Mouse (Mus musculus) ES-E14 (cell line): ENCODE results near the gene Aldh1l2.

Experiments used
- CHD2 ChIP-seq: IDR thresholded peaks from 2 replicates; pipeline ENCODE4 v1.6.1; 2014; ENCODE audit warnings: mild to moderate bottlenecking, low read depth, low read length, inconsistent platforms
- HCFC1 ChIP-seq: IDR thresholded peaks from 2 replicates; pipeline ENCODE4 v1.6.1; 2012; ENCODE audit warnings: low read length, inconsistent platforms, borderline replicate concordance; ENCODE audit not compliant: insufficient read depth
- ZC3H11A ChIP-seq: IDR thresholded peaks from 2 replicates; pipeline ENCODE4 v1.6.1; 2012; ENCODE audit warnings: low read depth, mild to moderate bottlenecking, inconsistent platforms, low read length, borderline replicate concordance
- ZNF384 ChIP-seq: IDR thresholded peaks from 2 replicates; pipeline ENCODE4 v1.6.1; 2012; ENCODE audit warnings: low read depth, low read length, inconsistent platforms

DNA sequence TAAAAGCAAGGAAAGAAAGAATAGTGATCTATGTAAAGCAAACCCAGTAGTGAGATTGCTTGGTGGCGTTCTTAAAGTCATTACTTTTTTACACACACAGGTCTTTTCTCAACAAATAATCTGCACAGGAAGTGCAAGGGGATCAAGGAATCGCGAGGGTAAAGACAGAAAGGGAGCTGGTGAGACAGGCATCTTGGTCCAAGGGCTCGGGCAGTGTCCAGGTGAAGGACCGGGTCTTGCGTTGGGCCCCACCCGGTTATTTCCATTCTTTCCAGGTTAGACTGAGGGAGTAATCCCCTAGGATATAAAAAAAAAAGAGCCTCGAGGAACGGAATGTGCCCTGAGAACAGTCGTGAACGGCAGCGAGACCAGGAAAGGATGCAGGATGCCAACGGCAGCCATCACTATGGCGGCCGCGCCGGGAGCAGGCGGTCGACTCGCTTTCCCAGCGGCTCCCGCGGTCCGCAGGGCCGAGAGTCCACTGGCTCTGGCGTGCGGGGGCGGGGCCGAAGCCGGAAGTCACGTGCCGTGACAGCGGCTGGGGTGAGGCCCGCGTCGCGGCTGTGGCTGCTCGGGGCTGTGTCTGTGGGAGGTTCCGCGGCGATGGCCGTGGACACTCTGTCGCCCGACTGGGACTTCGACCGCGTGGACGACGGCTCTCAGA lies 9.6 kb upstream of the Aldh1l2 start, which contains the start of gene Washc4:
- TF ChIP-seq HCFC1 (peak; percentile 82), ZNF384 (peak; percentile 25; the same call in 1 of the 2 replicates), ZC3H11A (no peak), CHD2 (no peak)
